Mouse (Mus musculus) neural tube, embryonic 12.5 days (tissue): ENCODE results near the gene Stpg3. TPM values are rescaled to one million over a fixed set of nuclear protein-coding genes. Genes with fewer than 3 reads are reported as not detected.
A peak's percentile ranks its signal among the peaks of the same experiment; 100 is the strongest.

Source experiments
- ATAC-seq: fragments of 200-750 bp; cut with Nextera tagmentation; 2 replicates; pipeline ENCODE4 v1.8.0; 2017; ENCODE audit warnings: low read depth, mild to moderate bottlenecking, moderate TSS enrichment, moderate library complexity; ENCODE audit not compliant: low FRiP score
- H3K27ac ChIP-seq: fragments of 300-500 bp; sonication (generic); 2 replicates; pipeline ENCODE4 v1.5.1; 2016
- H3K27me3 ChIP-seq: fragments of 300-500 bp; sonication (generic); replicated peaks from 2 replicates; pipeline ENCODE4 v1.6.1; 2016; ENCODE audit warnings: mild to moderate bottlenecking
- H3K36me3 ChIP-seq: fragments of 300-500 bp; sonication (generic); 2 replicates; pipeline ENCODE4 v1.6.1; 2016; ENCODE audit warnings: mild to moderate bottlenecking
- H3K4me1 ChIP-seq: fragments of 300-500 bp; sonication (generic); 2 replicates; pipeline ENCODE4 v1.6.1; 2016
- H3K4me2 ChIP-seq: fragments of 300-500 bp; sonication (generic); replicated peaks from 2 replicates; pipeline ENCODE4 v1.6.1; 2016; ENCODE audit warnings: mild to moderate bottlenecking
- H3K4me3 ChIP-seq: fragments of 300-500 bp; sonication (generic); 2 replicates; pipeline ENCODE4 v1.5.1; 2016
- H3K9ac ChIP-seq: fragments of 300-500 bp; sonication (generic); 2 replicates; pipeline ENCODE4 v1.6.1; 2016; ENCODE audit warnings: mild to moderate bottlenecking
- H3K9me3 ChIP-seq: fragments of 300-500 bp; sonication (generic); 2 replicates; pipeline ENCODE4 v1.6.1; 2016; ENCODE audit warnings: mild to moderate bottlenecking
- WGBS: fragments of 180-500 bp; shearing (Covaris S2); methylation state at CpG from one replicate; pipeline ENCODE4 v1.1.7; 2016; 5-methylcytosine and 5-hydroxymethylcytosine counted together
- polyA plus RNA-seq: library from polyadenylated mRNA; unstranded; fragments of >200 nt; fragmentation: Nextera tagmentation; extraction: Ambion mirVana; gene quantifications from 2 replicates; pipeline ENCODE4 v1.2.1, GENCODE M21; 2016

The Stpg3 gene
- polyA plus RNA-seq, 1 experiment from 2014 or later = not detected

GRCm38 (mm10) chr2:25223681-25224491 lies 9.4 kb upstream of the Stpg3 start:
- H3K9ac ChIP-seq = peak overlapping the region; percentile 79
- H3K27ac ChIP-seq = peak overlapping the region; percentile 74
- H3K36me3 ChIP-seq = peaks cover 5% of the 10 kb centered on the region; the same call in 1 of the 2 replicates
- peaks cover 21% of the 10 kb centered on the region for H3K4me1 ChIP-seq
- H3K27me3 ChIP-seq = no peaks in the 10 kb centered on the region
- H3K4me2 ChIP-seq = peak overlapping the region; percentile 98
- WGBS = 3% methylated on average over 53 of the region's 53 CpGs
- peak; percentile 31 for ATAC-seq
- H3K9me3 ChIP-seq = no peaks in the 10 kb centered on the region
- peak overlapping the region; percentile 90 for H3K4me3 ChIP-seq

DNA sequence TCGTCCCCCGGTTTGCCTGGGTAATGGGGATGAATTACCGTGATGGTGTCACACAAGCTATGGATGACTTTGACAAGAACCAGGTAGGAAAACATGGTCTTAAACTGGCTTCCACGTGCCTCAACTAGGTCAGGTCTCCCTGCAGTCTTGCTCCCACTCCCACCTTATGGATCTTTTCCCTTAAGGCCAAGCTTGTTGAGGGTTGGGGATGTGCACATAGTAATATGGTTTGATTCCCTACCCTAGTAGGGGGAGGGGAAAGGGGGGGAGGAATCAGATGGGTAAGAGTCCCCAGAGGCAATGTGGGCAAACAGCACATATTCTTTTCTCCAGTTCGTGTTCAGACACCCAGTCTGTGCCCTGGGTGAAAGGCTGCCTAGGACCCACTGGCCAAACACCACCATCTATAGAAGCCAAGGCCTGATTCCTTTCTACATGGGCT lies 6.9 kb upstream of the Stpg3 start:
- ATAC-seq = no peak
- Histone ChIP-seq H3K4me3 (no peak overlapping the region), H3K9me3 (no peaks in the 10 kb centered on the region), H3K27me3 (no peaks in the 10 kb centered on the region), H3K4me1 (peaks cover 23% of the 10 kb centered on the region), H3K4me2 (no peak overlapping the region), H3K27ac (no peak overlapping the region), H3K36me3 (peaks cover 5% of the 10 kb centered on the region; the same call in 1 of the 2 replicates), H3K9ac (no peak overlapping the region)
- 66% methylated on average over 5 of the region's 5 CpGs for WGBS

DNA sequence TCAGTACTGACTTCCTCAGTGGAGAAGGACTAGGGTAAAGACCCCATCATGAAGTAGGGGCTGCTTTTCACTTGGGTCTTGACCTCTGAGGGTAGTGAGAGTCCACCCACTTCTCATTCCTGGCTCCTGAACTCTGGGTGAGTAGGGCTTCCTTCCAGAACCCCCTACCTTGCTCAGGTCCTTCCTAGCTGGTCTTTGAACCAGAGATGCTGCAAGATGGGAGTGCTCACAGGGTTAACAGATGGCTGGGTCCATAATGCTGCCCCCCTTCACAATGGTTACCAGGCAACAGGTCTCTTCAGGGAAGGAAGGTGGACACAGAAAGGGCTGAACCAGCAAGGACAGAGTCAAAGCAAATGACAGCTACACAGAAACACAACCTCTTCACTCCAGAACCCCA lies 4.0 kb upstream of the Stpg3 start, which contains the start of gene Fam166a:
Gene Fam166a (plus strand): TSS at position 301 of the 400 bp plus-strand sequence.
- H3K27ac ChIP-seq = no peak within 1 kb of the TSS
- no peak within 1 kb of the TSS for H3K4me3 ChIP-seq
- no peak for ATAC-seq
- H3K27me3 ChIP-seq = 0 out of 2 replicates have a peak, but pooled peaks cover 7% of the 10 kb centered on the region
- H3K9ac ChIP-seq = no peak within 1 kb of the TSS
- H3K36me3 ChIP-seq = peaks cover 5% of the 10 kb centered on the region; the same call in 1 of the 2 replicates
- no peaks in the 10 kb centered on the region for H3K9me3 ChIP-seq
- no peak within 1 kb of the TSS for H3K4me2 ChIP-seq
- H3K4me1 ChIP-seq = peaks cover 10% of the 10 kb centered on the region

- Histone ChIP-seq H3K4me3 (no peak overlapping the region), H3K9ac (no peak overlapping the region), H3K9me3 (no peaks in the 10 kb centered on the region), H3K4me2 (no peak overlapping the region), H3K36me3 (peaks cover 5% of the 10 kb centered on the region; the same call in 1 of the 2 replicates), H3K27me3 (peaks cover 14% of the 10 kb centered on the region; the same call in 1 of the 2 replicates), H3K4me1 (peaks cover 6% of the 10 kb centered on the region; the same call in 1 of the 2 replicates), H3K27ac (no peak overlapping the region)
- WGBS = 62% methylated on average over 2 of the region's 2 CpGs
- no peak for ATAC-seq
Measured at GRCm38 (mm10) chr2:25217666-25218065, 3.2 kb upstream of the Stpg3 start.

- no peak for ATAC-seq
- H3K4me2 ChIP-seq = no peak overlapping the region
- no peak overlapping the region for H3K9ac ChIP-seq
- 69% methylated on average over 23 of the region's 23 CpGs for WGBS
- H3K4me1 ChIP-seq = peaks cover 16% of the 10 kb centered on the region
- no peak overlapping the region for H3K27ac ChIP-seq
- H3K36me3 ChIP-seq = peaks cover 1% of the 10 kb centered on the region; the same call in 1 of the 2 replicates
- peaks cover 14% of the 10 kb centered on the region; the same call in 1 of the 2 replicates for H3K27me3 ChIP-seq
- no peak overlapping the region for H3K4me3 ChIP-seq
- H3K9me3 ChIP-seq = no peaks in the 10 kb centered on the region
Measured at GRCm38 (mm10) chr2:25213266-25213865, 1.1 kb downstream of the Stpg3 start.

- peak within 1 kb of the TSS; percentile 76 for H3K9ac ChIP-seq
- peaks cover 14% of the 10 kb centered on the region; the same call in 1 of the 2 replicates for H3K27me3 ChIP-seq
- H3K4me1 ChIP-seq = peaks cover 20% of the 10 kb centered on the region
- H3K27ac ChIP-seq = 0 out of 2 replicates have a peak within 1 kb of the TSS, but pooled peaks have one; percentile 33
- peak within 1 kb of the TSS; percentile 65 for H3K4me3 ChIP-seq
- WGBS = under 1% methylated on average over 44 of the region's 44 CpGs
- H3K9me3 ChIP-seq = no peaks in the 10 kb centered on the region
- H3K4me2 ChIP-seq = peak within 1 kb of the TSS; percentile 93
- peaks cover 20% of the 10 kb centered on the region; the same call in 1 of the 2 replicates for H3K36me3 ChIP-seq
- ATAC-seq = peak; percentile 90
Measured at GRCm38 (mm10) chr2:25211121-25211670, 3.2 kb downstream of the Stpg3 start, which contains the start of gene Nelfb. Nelfb (minus strand) TSS chr2:25211489.

DNA sequence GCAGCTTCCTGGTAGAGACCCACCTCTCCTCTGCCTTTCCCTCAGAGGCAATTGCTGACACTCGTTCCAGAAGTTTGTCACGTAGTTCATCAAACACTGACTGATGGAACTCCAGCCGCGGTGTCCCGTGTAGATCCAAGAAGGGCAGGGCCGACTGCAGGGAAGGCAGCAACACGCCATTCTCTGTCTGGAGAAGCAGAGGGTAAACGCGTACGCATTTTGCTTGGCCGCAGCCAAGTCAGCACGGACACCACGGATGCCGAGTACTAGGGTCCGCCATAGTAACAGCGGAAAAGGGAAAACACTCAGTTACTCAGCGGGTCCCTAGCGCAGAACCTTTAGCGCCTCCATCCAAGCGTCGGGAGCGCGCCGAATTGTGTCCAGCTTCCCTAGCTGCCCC lies 3.8 kb downstream of the Stpg3 start:
- Histone ChIP-seq H3K27ac (0 out of 2 replicates have a peak overlapping the region, but pooled peaks have one; percentile 33), H3K4me1 (peaks cover 20% of the 10 kb centered on the region), H3K4me2 (peak overlapping the region; percentile 93), H3K9me3 (no peaks in the 10 kb centered on the region), H3K27me3 (peaks cover 14% of the 10 kb centered on the region; the same call in 1 of the 2 replicates), H3K4me3 (peak overlapping the region; percentile 65), H3K36me3 (peaks cover 25% of the 10 kb centered on the region), H3K9ac (peak overlapping the region; percentile 76)
- ATAC-seq = peak; percentile 51; the same call in 1 of the 2 replicates
- WGBS = under 1% methylated on average over 24 of the region's 24 CpGs

DNA sequence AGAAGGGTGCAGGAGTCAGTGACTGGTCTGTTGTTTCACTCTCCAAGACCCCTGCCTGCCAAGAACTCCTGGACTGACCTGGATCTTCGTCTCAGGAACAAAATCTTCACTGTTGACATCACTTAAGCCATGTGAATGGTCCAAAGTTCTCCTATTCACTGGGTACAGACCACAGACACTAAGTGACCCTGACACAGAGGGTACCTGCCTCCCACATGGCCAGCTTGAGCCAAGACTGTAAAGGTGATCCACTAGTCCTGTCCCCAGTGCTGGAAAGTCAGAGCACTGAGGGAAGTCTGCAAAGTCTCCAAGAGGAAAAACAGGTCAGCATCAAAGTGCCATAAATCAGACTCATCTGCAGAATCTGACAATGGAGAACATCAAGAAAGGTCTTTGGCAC lies 6.8 kb downstream of the Stpg3 start:
- Histone ChIP-seq H3K27me3 (0 out of 2 replicates have a peak, but pooled peaks cover under 1% of the 10 kb centered on the region), H3K4me1 (peaks cover 20% of the 10 kb centered on the region), H3K9me3 (no peaks in the 10 kb centered on the region), H3K4me3 (no peak overlapping the region), H3K9ac (no peak overlapping the region), H3K4me2 (no peak overlapping the region), H3K27ac (no peak overlapping the region), H3K36me3 (peaks cover 54% of the 10 kb centered on the region)
- WGBS = 87% methylated on average over 1 of the region's 1 CpGs
- ATAC-seq = no peak

GRCm38 (mm10) chr2:25203631-25204214 lies 10.7 kb downstream of the Stpg3 start:
- no peak overlapping the region for H3K4me2 ChIP-seq
- H3K4me1 ChIP-seq = 0 out of 2 replicates have a peak, but pooled peaks cover 4% of the 10 kb centered on the region
- no peak for ATAC-seq
- no peaks in the 10 kb centered on the region for H3K27me3 ChIP-seq
- 66% methylated on average over 4 of the region's 4 CpGs for WGBS
- no peak overlapping the region for H3K4me3 ChIP-seq
- no peak overlapping the region for H3K27ac ChIP-seq
- peaks cover 89% of the 10 kb centered on the region for H3K36me3 ChIP-seq
- H3K9me3 ChIP-seq = no peaks in the 10 kb centered on the region
- no peak overlapping the region for H3K9ac ChIP-seq

DNA sequence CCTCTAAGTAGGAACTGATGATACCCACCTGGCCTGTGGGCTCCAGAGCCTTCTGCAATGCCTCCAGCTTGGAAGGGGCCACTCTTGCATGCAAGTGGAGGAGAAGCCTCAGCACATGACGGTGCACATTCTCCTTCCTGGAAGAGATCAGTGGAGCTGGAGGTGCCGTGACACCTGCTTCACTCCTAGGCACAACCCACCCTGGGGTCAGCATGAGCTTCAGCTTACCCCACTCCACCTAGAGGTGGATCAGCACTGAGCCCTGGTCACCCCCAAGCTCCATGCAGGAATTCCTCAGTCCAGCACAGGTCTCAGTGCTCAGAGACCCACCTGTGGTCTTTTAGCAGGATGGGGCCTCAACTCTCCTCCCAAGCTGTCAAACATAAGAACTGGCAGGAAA lies 13.8 kb downstream of the Stpg3 start:
- peaks cover 74% of the 10 kb centered on the region for H3K36me3 ChIP-seq
- H3K4me3 ChIP-seq = no peak overlapping the region
- peaks cover 16% of the 10 kb centered on the region for H3K27me3 ChIP-seq
- H3K4me2 ChIP-seq = no peak overlapping the region
- no peak for ATAC-seq
- 96% methylated on average over 2 of the region's 2 CpGs for WGBS
- no peaks in the 10 kb centered on the region; the same call in 1 of the 2 replicates for H3K4me1 ChIP-seq
- H3K27ac ChIP-seq = no peak overlapping the region
- H3K9ac ChIP-seq = no peak overlapping the region
- H3K9me3 ChIP-seq = no peaks in the 10 kb centered on the region

GRCm38 (mm10) chr2:25197946-25198345 lies 16.5 kb downstream of the Stpg3 start:
- H3K27me3 ChIP-seq = peaks cover 32% of the 10 kb centered on the region
- H3K4me2 ChIP-seq = no peak overlapping the region
- no peak overlapping the region for H3K4me3 ChIP-seq
- peaks cover 51% of the 10 kb centered on the region for H3K36me3 ChIP-seq
- H3K9me3 ChIP-seq = no peaks in the 10 kb centered on the region
- H3K9ac ChIP-seq = no peak overlapping the region
- no peak overlapping the region for H3K27ac ChIP-seq
- ATAC-seq = no peak
- H3K4me1 ChIP-seq = peaks cover 3% of the 10 kb centered on the region; the same call in 1 of the 2 replicates
